Mouse (Mus musculus) hindbrain, embryonic 16.5 days (tissue): ENCODE results near the gene Fam19a4. TPM values are rescaled to one million over a fixed set of nuclear protein-coding genes. Genes with fewer than 3 reads are reported as not detected.
A peak's percentile ranks its signal among the peaks of the same experiment; 100 is the strongest.
"Not testable (repeated sequence)": the region's sequence is repeated elsewhere in the genome, so short reads cannot be mapped to it uniquely, and the experiment has no call there.

Experiments
- ATAC-seq: fragments of 200-750 bp; cut with Nextera tagmentation; 2 replicates; pipeline ENCODE4 v1.8.0; 2017; ENCODE audit warnings: moderate TSS enrichment, moderate library complexity
- H3K27ac ChIP-seq: fragments of 300-500 bp; sonication (generic); 2 replicates; pipeline ENCODE4 v1.5.1; 2014; ENCODE audit warnings: low read depth, mild to moderate bottlenecking, control low read depth, low read length, moderate library complexity
- H3K27me3 ChIP-seq: fragments of 300-500 bp; sonication (generic); replicated peaks from 2 replicates; pipeline ENCODE4 v1.6.1; 2014; ENCODE audit warnings: low read length; ENCODE audit not compliant: control insufficient read depth, insufficient read depth
- H3K36me3 ChIP-seq: fragments of 300-500 bp; sonication (generic); 2 replicates; pipeline ENCODE4 v1.6.1; 2014; ENCODE audit warnings: mild to moderate bottlenecking, low read length, moderate library complexity, mixed read lengths; ENCODE audit not compliant: control insufficient read depth, insufficient read depth
- H3K4me1 ChIP-seq: fragments of 300-500 bp; sonication (generic); 2 replicates; pipeline ENCODE4 v1.6.1; 2014; ENCODE audit warnings: low read depth, low read length; ENCODE audit not compliant: control insufficient read depth, insufficient read depth
- H3K4me2 ChIP-seq: fragments of 300-500 bp; sonication (generic); 2 replicates; pipeline ENCODE4 v1.6.1; 2014; ENCODE audit warnings: mild to moderate bottlenecking, low read length, control low read depth, moderate library complexity
- H3K4me3 ChIP-seq: fragments of 300-500 bp; sonication (generic); 2 replicates; pipeline ENCODE4 v1.5.1; 2014; ENCODE audit warnings: mild to moderate bottlenecking, low read length, control low read depth, moderate library complexity
- H3K9ac ChIP-seq: fragments of 300-500 bp; sonication (generic); 2 replicates; pipeline ENCODE4 v1.6.1; 2014; ENCODE audit warnings: low read depth, mild to moderate bottlenecking, control low read depth, low read length, moderate library complexity
- H3K9me3 ChIP-seq: fragments of 300-500 bp; sonication (generic); 2 replicates; pipeline ENCODE4 v1.6.1; 2014; ENCODE audit warnings: mild to moderate bottlenecking, low read length, moderate library complexity; ENCODE audit not compliant: control insufficient read depth
- WGBS: fragments of 180-500 bp; shearing (Covaris S2); extraction: QIAGEN DNeasy Blood & Tissue Kit; methylation state at CpG from one replicate; pipeline ENCODE4 v1.1.7; 2014; 5-methylcytosine and 5-hydroxymethylcytosine counted together
- polyA plus RNA-seq: library from polyadenylated mRNA; unstranded; fragments of >200 nt; fragmentation: Nextera tagmentation; extraction: Ambion mirVana; gene quantifications from 2 replicates; pipeline ENCODE4 v1.2.1, GENCODE M21; 2015

Fam19a4 gene
- polyA plus RNA-seq, 1 experiment from 2014 or later: 3.4 TPM

DNA sequence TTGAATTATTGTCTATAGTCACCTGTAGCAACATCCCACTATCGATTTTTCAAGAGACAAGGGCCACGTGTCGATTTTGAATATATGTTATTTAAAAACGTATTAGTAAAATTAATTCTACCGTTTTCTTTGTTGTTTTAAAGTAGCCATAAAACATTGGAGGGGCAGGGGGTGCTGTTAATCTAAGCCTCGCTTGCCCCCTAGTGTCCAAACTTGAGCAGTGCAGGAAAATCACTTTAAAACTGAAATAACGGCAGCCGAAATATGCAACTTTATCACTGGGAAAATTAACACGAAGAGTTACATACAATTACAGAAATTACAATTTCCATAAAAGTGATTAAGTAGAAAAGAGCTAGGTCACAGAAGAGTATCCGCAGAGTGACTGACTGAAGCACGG is 55.2 kb downstream of the Fam19a4 start:
- Histone ChIP-seq H3K27ac (no peak overlapping the region), H3K9me3 (no peaks in the 10 kb centered on the region), H3K4me3 (no peak overlapping the region), H3K36me3 (no peaks in the 10 kb centered on the region), H3K9ac (no peak overlapping the region), H3K4me2 (no peak overlapping the region), H3K27me3 (no peaks in the 10 kb centered on the region; the same call in 1 of the 2 replicates), H3K4me1 (no peaks in the 10 kb centered on the region)
- 22% methylated on average over 11 of the region's 11 CpGs for WGBS
- ATAC-seq: no peak

DNA sequence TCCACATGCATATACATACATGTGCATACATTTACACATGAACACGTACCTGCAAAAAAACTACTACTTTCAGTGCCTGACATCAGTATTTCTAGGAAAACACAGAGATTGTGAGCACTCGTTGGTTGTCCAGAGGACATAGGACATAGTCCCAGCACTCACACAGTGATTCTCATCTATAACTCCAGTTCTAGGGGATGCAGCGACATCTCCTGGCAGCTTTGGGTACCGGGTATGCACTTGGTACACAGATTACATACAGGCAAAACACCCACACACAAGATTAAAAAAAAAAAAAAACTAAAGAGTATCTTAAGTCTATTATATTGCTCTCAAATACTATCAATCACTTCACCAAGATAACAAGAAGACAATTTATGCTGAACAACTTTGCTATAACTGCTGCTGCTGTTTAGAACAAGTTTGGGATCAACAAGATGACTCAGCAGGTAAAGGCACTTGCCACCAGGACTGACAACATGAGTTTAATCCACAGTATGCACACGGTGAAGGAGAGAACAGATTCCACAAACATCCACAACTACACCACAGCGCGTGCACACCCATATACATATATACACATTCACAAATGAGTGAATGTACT is 64.6 kb downstream of the Fam19a4 start:
- no peaks in the 10 kb centered on the region for H3K4me1 ChIP-seq
- H3K27me3 ChIP-seq: no peaks in the 10 kb centered on the region
- ATAC-seq: no peak
- no peaks in the 10 kb centered on the region for H3K9me3 ChIP-seq
- no peak overlapping the region for H3K4me3 ChIP-seq
- no peak overlapping the region for H3K4me2 ChIP-seq
- WGBS: 94% methylated on average over 7 of the region's 7 CpGs
- no peaks in the 10 kb centered on the region for H3K36me3 ChIP-seq
- H3K9ac ChIP-seq: no peak overlapping the region
- no peak overlapping the region for H3K27ac ChIP-seq

GRCm38 (mm10) chr6:96991741-96992140 is 68.5 kb downstream of the Fam19a4 start:
- no peaks in the 10 kb centered on the region for H3K27me3 ChIP-seq
- no peaks in the 10 kb centered on the region for H3K36me3 ChIP-seq
- H3K4me2 ChIP-seq: no peak overlapping the region
- no peaks in the 10 kb centered on the region for H3K9me3 ChIP-seq
- H3K9ac ChIP-seq: no peak overlapping the region
- 85% methylated on average over 1 of the region's 1 CpGs for WGBS
- H3K4me3 ChIP-seq: no peak overlapping the region
- H3K4me1 ChIP-seq: no peaks in the 10 kb centered on the region
- no peak for ATAC-seq
- no peak overlapping the region for H3K27ac ChIP-seq

- no peaks in the 10 kb centered on the region for H3K9me3 ChIP-seq
- no peaks in the 10 kb centered on the region for H3K36me3 ChIP-seq
- H3K4me3 ChIP-seq: no peak overlapping the region
- H3K9ac ChIP-seq: no peak overlapping the region
- ATAC-seq: no peak
- H3K27ac ChIP-seq: no peak overlapping the region
- H3K27me3 ChIP-seq: no peaks in the 10 kb centered on the region
- 92% methylated on average over 1 of the region's 1 CpGs for WGBS
- no peaks in the 10 kb centered on the region for H3K4me1 ChIP-seq
- no peak overlapping the region for H3K4me2 ChIP-seq
Observed at GRCm38 (mm10) chr6:96977537-96977936, 82.7 kb downstream of the Fam19a4 start.

GRCm38 (mm10) chr6:96944796-96945195 is 115.4 kb downstream of the Fam19a4 start:
- no peak overlapping the region for H3K9ac ChIP-seq
- ATAC-seq: no peak
- no peaks in the 10 kb centered on the region for H3K9me3 ChIP-seq
- H3K4me3 ChIP-seq: no peak overlapping the region
- 64% methylated on average over 2 of the region's 2 CpGs for WGBS
- no peak overlapping the region for H3K27ac ChIP-seq
- no peaks in the 10 kb centered on the region for H3K4me1 ChIP-seq
- H3K36me3 ChIP-seq: no peaks in the 10 kb centered on the region
- H3K4me2 ChIP-seq: no peak overlapping the region
- no peaks in the 10 kb centered on the region for H3K27me3 ChIP-seq

- Histone ChIP-seq H3K36me3 (no peaks in the 10 kb centered on the region), H3K4me3 (no peak overlapping the region), H3K4me1 (no peaks in the 10 kb centered on the region), H3K9ac (no peak overlapping the region), H3K9me3 (no peaks in the 10 kb centered on the region), H3K27me3 (no peaks in the 10 kb centered on the region), H3K4me2 (no peak overlapping the region), H3K27ac (no peak overlapping the region)
- 78% methylated on average over 1 of the region's 1 CpGs for WGBS
- no peak for ATAC-seq
Observed at GRCm38 (mm10) chr6:96935776-96936175, 124.4 kb downstream of the Fam19a4 start.

GRCm38 (mm10) chr6:96909061-96909480 is 151.1 kb downstream of the Fam19a4 start:
- 37% methylated on average over 8 of the region's 8 CpGs for WGBS
- no peaks in the 10 kb centered on the region for H3K4me1 ChIP-seq
- peak overlapping the region; percentile 20; the same call in 1 of the 2 replicates for H3K4me2 ChIP-seq
- H3K27ac ChIP-seq: no peak overlapping the region
- no peaks in the 10 kb centered on the region for H3K9me3 ChIP-seq
- no peaks in the 10 kb centered on the region for H3K36me3 ChIP-seq
- no peaks in the 10 kb centered on the region for H3K27me3 ChIP-seq
- ATAC-seq: peak; percentile 84
- no peak overlapping the region for H3K9ac ChIP-seq
- no peak overlapping the region for H3K4me3 ChIP-seq

DNA sequence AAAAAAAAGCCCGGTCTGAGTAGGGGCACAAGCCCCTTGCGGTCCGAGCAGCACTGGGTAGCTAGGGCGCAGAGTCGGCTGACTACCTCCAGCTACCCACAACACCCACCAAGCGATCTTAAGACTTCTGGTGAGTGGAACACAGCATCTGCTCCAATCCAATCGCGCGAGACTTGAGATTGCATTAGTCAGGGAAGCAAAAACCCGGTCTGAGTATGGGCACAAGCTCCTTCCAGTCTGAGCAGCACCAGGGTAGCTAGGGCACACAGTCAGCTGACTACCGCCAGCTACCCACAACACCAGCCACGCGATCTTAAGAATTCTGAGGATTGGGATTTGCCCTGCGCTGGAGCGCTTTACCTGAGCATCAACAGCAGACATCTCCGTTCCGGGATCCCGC is 183.1 kb downstream of the Fam19a4 start:
- 94% methylated on average over 18 of the region's 18 CpGs for WGBS
- H3K27ac ChIP-seq, H3K27me3 ChIP-seq, H3K9ac ChIP-seq, H3K4me3 ChIP-seq, H3K4me2 ChIP-seq, H3K36me3 ChIP-seq, H3K9me3 ChIP-seq, H3K4me1 ChIP-seq, ATAC-seq: not testable (repeated sequence)

GRCm38 (mm10) chr6:96876651-96877050 is 183.6 kb downstream of the Fam19a4 start:
- H3K36me3 ChIP-seq, H3K9ac ChIP-seq, H3K4me1 ChIP-seq, H3K27ac ChIP-seq, H3K4me2 ChIP-seq, H3K4me3 ChIP-seq, ATAC-seq, H3K9me3 ChIP-seq, H3K27me3 ChIP-seq: not testable (repeated sequence)
- 94% methylated on average over 13 of the region's 13 CpGs for WGBS

DNA sequence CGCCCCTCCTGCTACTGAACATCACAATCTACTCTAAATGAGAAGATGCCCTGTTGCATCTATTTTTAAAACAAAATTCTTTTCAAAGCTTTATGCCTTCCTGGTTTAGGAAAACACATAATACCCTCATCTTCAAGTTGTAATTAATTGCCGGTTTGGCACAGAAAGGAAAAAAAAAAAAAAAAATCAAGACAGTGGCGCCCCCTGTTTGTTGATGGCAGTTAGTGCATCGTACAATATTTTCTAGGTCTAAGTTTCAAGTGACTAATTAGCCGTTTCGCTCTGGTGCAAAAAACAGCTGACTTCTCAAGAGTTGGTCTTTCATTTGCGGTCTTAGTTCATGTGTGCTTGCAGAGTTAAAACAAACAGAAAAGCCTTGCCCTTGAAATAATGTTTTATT is 207.1 kb downstream of the Fam19a4 start:
- Histone ChIP-seq H3K4me3 (no peak overlapping the region), H3K9ac (no peak overlapping the region), H3K4me2 (no peak overlapping the region), H3K9me3 (no peaks in the 10 kb centered on the region), H3K36me3 (no peaks in the 10 kb centered on the region), H3K27me3 (no peaks in the 10 kb centered on the region), H3K27ac (no peak overlapping the region), H3K4me1 (no peaks in the 10 kb centered on the region)
- no peak for ATAC-seq
- 75% methylated on average over 7 of the region's 7 CpGs for whole genome bisulfite sequencing
